Mouse (Mus musculus): ENCODE measurements at regions not wholly inside any gene's neighbourhood (a gene's known extent, or its start where the extent isn't known, plus 50 kb on each side); places are given as distances from the start of the nearest gene placed in this dataset.

DNA sequence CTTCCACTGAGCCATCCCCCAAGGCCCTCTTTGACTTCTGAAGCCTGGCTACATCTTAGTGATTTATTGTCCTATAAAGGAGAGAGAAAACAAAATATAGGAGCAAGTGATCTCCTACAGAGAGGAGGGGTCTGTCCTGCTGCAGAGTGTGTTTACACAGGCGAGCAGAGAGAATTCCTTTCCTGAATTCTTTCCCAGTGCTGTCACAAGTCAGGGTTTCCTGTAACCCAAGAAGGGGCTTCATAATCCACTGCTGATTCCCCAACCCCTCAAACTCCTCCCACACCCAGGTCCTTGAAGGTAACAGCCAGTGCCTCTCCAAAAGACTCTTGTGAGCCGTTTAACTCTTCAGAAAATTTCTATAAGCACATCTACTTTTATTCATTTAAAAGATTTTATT is 66.8 kb upstream of the Tpm1 start:
- TF ChIP-seq CTCF (IDR thresholded peaks at IDR 0.05; ENCODE audit: extremely low read depth, insufficient read length, insufficient replicate concordance, low read depth, low read length) (no peak), POLR2A (IDR thresholded peaks at IDR 0.05; ENCODE audit: low read depth, low read length) (no peak)

All from small intestine, adult 2 months (tissue).